Mouse (Mus musculus) liver, embryonic 14.5 days (tissue): Measurements from ENCODE around the gene Synm.

Source experiments
- CTCF ChIP-seq: IDR thresholded peaks from 2 replicates; pipeline ENCODE4 v1.5.1; 2016; ENCODE audit warnings: antibody characterized with exemption, low read depth, control low read depth
- EP300 ChIP-seq: IDR thresholded peaks from 2 replicates; pipeline ENCODE4 v1.6.1; 2016; ENCODE audit warnings: antibody characterized with exemption, low read depth

DNA sequence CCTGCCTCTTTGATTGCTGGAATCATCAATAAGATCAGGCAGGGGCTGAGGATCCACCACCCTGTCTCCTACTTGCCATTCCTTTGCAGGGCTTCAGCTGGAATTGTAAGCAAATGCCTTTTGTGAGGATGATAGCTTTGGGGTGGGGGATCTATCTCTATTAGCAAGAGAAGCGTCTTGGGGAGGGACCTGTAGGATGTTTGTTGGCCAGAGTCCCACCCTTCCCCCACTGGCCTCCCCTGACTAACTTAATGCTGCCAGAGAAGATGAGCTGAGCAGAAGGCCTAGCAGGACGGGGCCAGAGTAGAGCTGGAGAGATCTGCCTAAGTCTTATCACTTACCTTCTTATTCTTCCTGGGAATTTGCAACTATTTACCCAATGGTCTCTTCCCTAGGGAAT lies 37.4 kb downstream of the Synm start:
- TF ChIP-seq CTCF (no peak), EP300 (no peak)
